Mouse (Mus musculus) brain, embryonic 14.5 days (tissue): ENCODE measurements at regions not wholly inside any gene's neighbourhood (a gene's known extent, or its start where the extent isn't known, plus 50 kb on each side); places are given as distances from the start of the nearest gene placed in this dataset.

ENCODE experiments used
- DNase-seq: peaks from one replicate; pipeline ENCODE4 v3.0.0-alpha.2; 2011; ENCODE audit warnings: low read depth
- CTCF ChIP-seq: fragments of 200-500 bp; IDR thresholded peaks from 2 replicates; pipeline ENCODE4 v1.5.1; 2012; ENCODE audit warnings: inconsistent platforms, mild to moderate bottlenecking, moderate library complexity, borderline replicate concordance; ENCODE audit not compliant: insufficient read depth, insufficient read length; ENCODE audit errors: extremely low read depth
- POLR2A ChIP-seq: fragments of 200-500 bp; IDR thresholded peaks from 2 replicates; pipeline ENCODE4 v1.6.1; 2012; ENCODE audit warnings: mild to moderate bottlenecking, inconsistent platforms, borderline replicate concordance; ENCODE audit not compliant: poor library complexity, insufficient read depth, insufficient read length, severe bottlenecking; ENCODE audit errors: extremely low read depth

DNA sequence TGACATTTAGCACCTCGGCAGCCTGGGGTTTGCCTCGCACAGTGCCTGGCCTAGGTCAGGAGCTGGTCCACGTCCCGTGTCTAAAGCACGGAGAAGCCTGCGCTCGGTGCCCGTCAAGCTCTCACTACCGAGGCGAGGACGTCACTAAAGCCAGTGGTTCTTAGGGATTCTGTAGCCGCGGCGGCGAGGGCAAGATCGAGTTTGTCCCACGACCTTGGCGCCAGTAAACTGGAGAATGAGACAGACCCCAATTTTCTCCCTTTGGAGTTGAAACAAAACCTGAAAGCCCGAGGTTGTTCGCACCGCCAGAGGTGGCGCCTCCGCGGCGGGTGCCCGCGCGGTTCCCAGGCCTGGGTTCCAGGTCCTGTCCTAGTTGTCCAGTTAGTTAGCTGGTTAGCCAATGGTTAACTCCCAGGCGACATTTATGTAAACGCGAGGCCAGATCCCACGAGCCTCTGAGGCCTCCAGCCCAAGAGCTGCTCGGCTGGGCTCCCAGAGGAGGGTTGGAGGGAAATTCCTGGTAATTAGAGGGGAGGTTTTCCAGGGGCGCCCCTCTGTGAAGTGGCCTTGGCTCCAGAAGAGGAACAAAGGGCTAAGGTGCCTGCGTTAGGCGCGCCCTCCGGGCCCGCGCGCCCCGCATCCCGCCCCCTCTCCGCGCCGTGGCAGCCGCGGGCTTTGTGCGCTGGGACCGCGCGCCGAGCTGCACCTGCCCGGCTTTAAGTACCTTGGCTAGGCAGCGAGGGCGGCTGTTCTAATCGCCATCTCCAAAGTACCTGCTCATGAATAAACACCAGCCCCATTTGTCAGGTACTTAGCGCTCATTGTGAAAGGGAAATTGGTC is 74.0 kb downstream of the Rhcg start:
- no peak for TF ChIP-seq POLR2A
- no peak for TF ChIP-seq CTCF
- DNase-seq: peak; percentile 90

DNA sequence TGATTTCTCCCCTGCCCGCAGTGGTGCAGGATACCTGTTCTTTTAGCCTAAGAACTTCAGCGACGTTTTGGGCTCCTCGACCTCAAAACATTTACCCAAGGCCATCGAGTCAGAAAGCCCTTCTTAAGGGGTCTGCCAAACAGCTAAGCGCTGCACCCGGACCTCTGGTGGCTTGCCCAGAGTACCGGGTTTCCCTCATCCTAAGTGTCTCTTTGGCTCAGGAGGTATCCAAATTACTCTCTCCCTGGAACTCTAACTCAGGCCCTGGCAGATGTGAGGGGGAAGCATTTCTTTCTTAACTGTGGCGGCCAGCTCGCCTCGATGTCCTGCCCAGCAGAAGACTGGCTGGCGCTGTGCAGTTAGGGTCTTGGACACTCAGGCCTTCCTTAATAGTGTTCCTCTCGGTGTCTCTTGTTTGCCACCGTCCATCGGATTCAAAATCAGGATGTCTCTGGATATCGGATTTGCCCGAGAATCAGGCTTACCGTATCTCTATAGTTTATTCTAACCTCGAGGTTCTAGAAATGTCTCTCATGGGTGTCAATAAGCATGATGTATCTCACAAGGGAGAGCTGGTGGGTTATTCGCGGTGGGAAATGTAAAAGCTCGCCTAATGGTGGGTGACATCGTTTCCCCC is 75.0 kb downstream of the Rhcg start:
- no peak for TF ChIP-seq CTCF
- no peak for TF ChIP-seq POLR2A
- DNase-seq: peak; percentile 62

DNA sequence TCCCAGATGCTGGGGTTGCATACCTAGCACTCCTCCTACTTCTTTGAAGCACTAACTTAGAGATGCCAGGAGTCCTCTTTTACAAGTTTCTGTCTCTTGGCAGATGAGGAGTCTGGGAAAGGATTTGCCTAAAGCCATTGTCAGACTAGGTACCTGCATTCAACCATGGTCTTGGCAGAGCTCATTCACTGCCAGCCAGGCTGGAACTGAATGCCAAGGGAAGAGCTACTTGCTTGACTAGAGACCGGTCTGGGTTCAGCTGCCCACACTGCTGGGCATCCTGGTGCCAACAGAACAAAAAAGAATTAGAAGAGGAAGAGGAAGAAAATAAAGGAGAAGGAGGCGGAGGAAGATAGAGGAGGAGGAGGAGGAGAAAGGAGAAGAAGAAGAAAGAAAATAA is 74.1 kb upstream of the Polg start:
- peak; percentile 70 for DNase-seq
- TF ChIP-seq CTCF: no peak
- no peak for TF ChIP-seq POLR2A

DNA sequence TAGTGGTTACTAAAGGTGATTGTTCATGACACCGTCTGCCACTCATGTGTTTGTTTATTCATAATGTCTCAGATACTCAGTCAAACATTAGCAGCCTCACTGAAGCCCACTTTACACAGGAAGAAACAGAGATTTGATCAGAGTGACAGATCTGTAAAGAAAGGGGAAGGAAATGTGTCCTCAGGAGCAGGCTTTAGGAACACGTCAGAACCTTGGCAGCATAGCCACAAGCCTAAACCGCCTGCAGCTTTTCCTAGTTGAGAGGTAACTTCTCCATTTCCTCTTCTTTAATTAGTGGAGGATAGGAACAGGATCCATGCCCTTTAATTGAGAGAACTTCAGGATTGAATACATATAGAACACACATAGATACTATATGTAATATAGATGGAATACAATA is 73.3 kb upstream of the Polg start:
- peak; percentile 73 for DNase-seq
- no peak for TF ChIP-seq CTCF
- no peak for TF ChIP-seq POLR2A

DNA sequence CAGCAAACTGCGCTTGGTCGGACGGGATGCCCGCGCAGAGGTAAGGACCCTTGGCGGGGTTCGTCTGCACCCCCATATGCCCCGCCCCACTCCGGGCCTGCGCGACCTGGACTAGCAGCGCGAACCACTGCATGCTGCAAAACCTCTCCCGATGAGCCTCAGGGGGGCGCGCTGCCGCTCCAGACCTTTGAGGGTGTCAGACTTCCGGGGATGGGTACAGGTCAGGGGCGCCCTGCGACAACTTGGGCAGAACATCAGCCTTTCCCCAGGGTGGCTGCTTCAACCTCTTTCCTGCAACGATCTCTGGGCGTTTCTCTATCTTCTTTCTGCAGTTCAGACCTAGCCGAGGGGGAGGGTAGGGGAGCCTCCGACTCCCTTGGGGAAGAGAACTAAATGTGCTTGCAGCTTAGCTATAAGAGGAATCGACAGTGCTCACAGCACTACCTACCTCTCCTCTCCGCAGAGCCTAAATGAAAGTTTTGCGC is 70.0 kb upstream of the Polg start:
- TF ChIP-seq POLR2A (no peak), CTCF (peak; percentile 61)
- DNase-seq: peak; percentile 96

DNA sequence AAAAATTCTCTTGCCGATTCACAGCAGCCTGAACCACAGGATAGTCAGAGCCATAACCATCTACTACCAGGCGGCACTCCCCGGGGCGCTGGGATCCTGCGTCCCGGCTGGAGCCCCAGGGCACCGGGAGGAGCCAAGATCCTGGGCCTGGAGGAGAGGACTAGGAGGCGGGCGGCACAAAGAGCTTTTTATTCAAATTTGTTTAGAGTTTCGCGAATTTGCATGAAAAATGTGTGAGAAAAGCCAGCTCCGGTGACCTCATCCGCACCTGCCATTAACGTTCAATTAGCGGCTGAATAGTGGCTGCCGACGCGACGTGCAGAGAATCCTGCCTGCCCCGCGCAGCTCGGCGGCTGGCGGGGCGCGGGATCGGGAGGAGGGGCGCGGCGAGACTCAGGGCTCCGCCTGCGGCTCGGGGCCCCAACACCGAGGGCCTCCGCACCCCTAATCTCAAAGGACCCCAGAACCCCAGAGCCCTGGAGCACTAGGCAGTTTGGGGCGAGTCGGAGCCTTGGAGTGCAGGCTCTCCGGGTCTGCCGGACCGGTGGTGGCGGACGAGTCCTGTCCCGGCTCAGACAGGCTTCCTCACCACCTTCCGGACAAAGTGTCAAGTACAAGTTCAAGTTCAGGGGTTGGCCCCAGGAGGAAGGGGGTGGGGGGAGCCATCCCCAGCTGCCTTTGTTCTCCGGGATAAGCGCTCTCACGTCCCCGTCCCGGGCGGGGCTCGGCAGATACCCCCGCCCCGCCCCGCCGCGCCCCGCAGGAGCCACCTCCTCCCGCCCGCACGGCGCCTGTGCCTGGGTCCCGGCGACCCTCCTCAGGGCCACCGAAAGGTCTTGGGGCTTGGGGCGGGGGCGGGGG is 69.3 kb upstream of the Polg start:
- 0 out of 2 replicates have a peak, but pooled peaks have one; percentile 39 for TF ChIP-seq POLR2A
- no peak for TF ChIP-seq CTCF
- peak; percentile 97 for DNase-seq

DNA sequence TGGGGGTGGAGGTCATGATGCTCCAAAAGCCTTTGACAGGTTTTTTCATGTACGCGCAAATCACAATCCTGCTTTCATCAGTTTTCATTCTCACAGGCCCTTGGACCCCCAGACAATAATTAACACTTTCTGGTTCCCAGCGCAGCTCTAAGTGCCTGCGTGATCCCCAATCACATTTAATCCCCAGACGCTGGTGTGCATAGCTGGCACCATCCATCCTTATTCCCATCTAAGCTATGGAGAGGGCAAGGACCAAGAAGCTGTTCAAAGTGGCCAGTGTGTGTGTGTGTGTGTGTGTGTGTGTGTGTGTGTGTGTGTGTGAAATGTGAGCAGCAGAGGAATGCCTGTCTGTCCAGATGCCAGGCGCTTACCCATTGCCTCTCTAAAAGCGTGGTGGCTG is 68.7 kb upstream of the Polg start:
- DNase-seq: peak; percentile 91
- TF ChIP-seq CTCF (no peak), POLR2A (no peak)

DNA sequence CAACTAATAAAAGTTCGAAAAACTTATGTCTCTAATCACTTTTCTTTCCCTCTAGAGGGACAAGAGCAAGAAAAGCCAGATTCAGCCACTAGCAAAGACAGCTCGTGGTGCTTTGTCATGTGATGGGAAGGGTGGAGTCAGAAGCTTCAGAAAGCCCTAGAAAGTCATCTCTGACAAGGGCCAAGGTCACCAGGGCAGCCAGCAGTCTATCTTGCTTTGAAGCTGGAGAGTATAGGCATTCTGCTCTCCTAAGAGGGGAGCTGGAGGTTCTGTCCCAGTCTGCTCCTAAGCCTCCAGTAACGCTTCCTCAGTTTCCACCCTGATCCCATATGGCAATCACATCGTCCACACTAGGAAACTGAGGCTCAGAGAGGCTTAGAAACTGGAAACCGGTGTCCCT is 68.2 kb upstream of the Polg start:
- TF ChIP-seq CTCF (no peak), POLR2A (no peak)
- no peak for DNase-seq

DNA sequence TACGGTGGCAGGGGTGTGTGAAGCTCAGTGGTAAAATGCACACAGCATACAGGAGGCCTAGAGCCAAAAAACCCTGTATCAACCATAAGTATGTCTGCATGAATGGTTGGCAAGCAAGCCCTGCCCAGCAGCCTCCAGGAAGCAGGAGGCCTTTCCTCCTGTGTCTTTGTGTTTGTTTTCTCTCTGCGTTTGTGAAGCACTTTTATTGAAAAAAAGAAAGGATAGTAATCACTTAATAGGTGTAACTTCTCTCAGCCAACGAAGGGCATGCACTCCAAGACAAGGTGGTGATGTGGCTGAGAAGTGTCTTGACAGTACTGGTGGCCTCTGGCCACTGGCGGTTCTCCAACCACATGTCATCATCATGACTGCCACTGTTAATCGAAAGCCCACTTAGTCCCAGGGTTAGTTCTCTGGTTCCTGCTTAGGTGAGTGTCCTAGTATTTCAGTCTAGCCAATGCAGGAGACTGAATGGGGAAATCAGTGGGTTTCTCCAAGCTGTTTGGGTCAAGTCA is 66.5 kb upstream of the Polg start:
- no peak for TF ChIP-seq CTCF
- TF ChIP-seq POLR2A: no peak
- DNase-seq: peak; percentile 77

DNA sequence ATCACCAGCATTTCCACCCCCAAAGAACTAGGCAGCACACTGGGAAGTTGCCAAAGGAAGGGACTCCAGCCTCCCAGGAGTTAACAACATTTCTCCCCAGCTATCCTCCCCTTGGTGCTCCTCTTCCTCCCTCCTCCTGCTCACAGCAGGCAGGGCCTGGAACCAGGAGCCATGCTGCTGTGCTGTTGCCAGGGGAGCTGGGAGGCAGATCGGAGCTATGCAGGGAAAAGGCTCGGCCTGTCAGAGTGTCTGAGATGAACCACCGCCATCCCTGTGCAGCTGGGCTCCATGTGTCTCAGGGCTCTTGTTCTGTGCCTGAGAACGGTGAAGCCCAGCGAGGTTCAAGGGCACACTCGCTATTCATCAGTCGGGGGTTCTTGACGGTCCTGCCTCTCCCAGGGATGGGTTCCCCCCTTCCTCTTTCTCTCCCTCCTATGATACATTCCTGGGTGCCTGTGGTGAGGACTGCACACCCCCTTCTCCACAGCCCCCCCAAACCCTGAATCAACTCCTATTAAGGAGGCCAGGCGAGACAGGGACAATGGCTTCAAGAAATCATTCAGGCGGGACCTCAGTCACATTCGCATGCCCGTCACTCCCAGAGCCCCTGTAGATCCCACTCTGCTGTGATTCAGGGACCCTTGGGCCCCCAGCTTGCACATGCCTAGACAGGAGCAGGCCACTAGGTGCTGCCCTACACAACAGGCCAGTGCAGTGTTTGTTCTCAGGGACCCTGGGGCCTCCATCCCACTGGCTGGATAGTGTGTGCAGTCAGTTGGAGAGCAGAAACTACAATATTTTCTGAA is 65.6 kb upstream of the Polg start:
- DNase-seq: peak; percentile 92
- peak; percentile 52; the same call in 1 of the 2 replicates for TF ChIP-seq CTCF
- TF ChIP-seq POLR2A: no peak
